Comparison of ENCODE assay signal across 10 mouse cellular contexts in genomic region chr15:95653812-95654210, GRCm38 (mm10). TPM values are rescaled to one million over a fixed set of nuclear protein-coding genes. Genes with fewer than 3 reads are reported as not detected.
DNase-seq lines count a peak whose midpoint lies in the region; ATAC-seq and TF ChIP-seq lines count a peak whose summit lies in the region.
"Had no signal": no experiment of that assay in that cellular context is flagged by ENCODE, and none has a peak within 500 bp of the region (broad histone marks: within the 10 kb centered on the region; RNA-seq: fewer than 3 reads in every experiment).

No protein-coding gene starts in this region.

- no peaks in the 10 kb centered on the region for H3K36me3 ChIP-seq in E14TG2a.4 (ENCODE audit: insufficient read depth, low read length)
- no peaks in the 10 kb centered on the region for H3K36me3 ChIP-seq in forebrain, embryonic 16.5 days (ENCODE audit: control insufficient read depth, insufficient read depth)
- no peaks in the 10 kb centered on the region for H3K36me3 ChIP-seq in midbrain, embryonic 11.5 days (ENCODE audit: control insufficient read depth, insufficient read depth, low read length)

- peaks cover 26% of the 10 kb centered on the region for H3K4me1 ChIP-seq in E14TG2a.4 (replicated peaks; ENCODE audit: low read depth, low read length)
- H3K4me1 ChIP-seq in forebrain, embryonic 16.5 days (replicated peaks; ENCODE audit: control insufficient read depth, insufficient read depth, low read length), result peaks cover 19% of the 10 kb centered on the region
- H3K4me1 ChIP-seq in midbrain, embryonic 11.5 days (ENCODE audit: control insufficient read depth, insufficient read depth, low read length), result peaks cover 6% of the 10 kb centered on the region; the same call in 1 of the 2 replicates

- intact Hi-C loops in gastrocnemius, adult 2 months (cut with DNase I), result no loop called here

- ATAC-seq in forebrain, embryonic 16.5 days, result no peak
- ATAC-seq in midbrain, embryonic 11.5 days (ENCODE audit: low FRiP score), result peak; percentile 44; the same call in 1 of the 2 replicates

- H3K27me3 ChIP-seq in E14TG2a.4 (ENCODE audit: insufficient read depth, low read length), result peaks cover 39% of the 10 kb centered on the region
- peaks cover 57% of the 10 kb centered on the region for H3K27me3 ChIP-seq in forebrain, embryonic 16.5 days (replicated peaks; ENCODE audit: control insufficient read depth, insufficient read depth, low read length)
- H3K27me3 ChIP-seq in midbrain, embryonic 11.5 days (ENCODE audit: control insufficient read depth, insufficient read depth, low read length), result peaks cover 67% of the 10 kb centered on the region

- peak overlapping the region; percentile 45 for H3K9ac ChIP-seq in forebrain, embryonic 16.5 days (replicated peaks; ENCODE audit: low read depth, low read length)
- no peak overlapping the region; the same call in 1 of the 2 replicates for H3K9ac ChIP-seq in midbrain, embryonic 11.5 days (ENCODE audit: low read length)

- peak overlapping the region; percentile 71 for H3K4me2 ChIP-seq in forebrain, embryonic 16.5 days (ENCODE audit: low read length)
- H3K4me2 ChIP-seq in midbrain, embryonic 11.5 days, result peak overlapping the region; percentile 59

- WGBS in forebrain, embryonic 16.5 days, result 0% methylated on average over 6 of the region's 6 CpGs
- 5% methylated on average over 6 of the region's 6 CpGs for WGBS in midbrain, embryonic 11.5 days

- no peak for DNase-seq in gastrocnemius, adult 2 months
- DNase-seq in gastrocnemius, postnatal 10 days, result no peak
- DNase-seq in midbrain, embryonic 11.5 days (ENCODE audit: low spot score, missing footprints), result peak; percentile 96
- no peak for DNase-seq in thymus, postnatal 4 days
- no peak for DNase-seq in frontal cortex, adult 2 months (ENCODE audit: extremely low spot score in 1 of 2, low spot score in 1 of 2)
- DNase-seq in spleen, postnatal 14 days (ENCODE audit: low spot score in 2 of 2), result no peak
- DNase-seq: kidney, adult 11 months had no signal

- H3K27ac ChIP-seq in gastrocnemius, adult 2 months, result no peak overlapping the region
- H3K27ac ChIP-seq in forebrain, embryonic 16.5 days (ENCODE audit: low read length), result no peak overlapping the region
- no peak overlapping the region for H3K27ac ChIP-seq in midbrain, embryonic 11.5 days (ENCODE audit: low read depth, low read length)

- no peaks in the 10 kb centered on the region for H3K9me3 ChIP-seq in E14TG2a.4 (ENCODE audit: low read length)
- no peaks in the 10 kb centered on the region for H3K9me3 ChIP-seq in forebrain, embryonic 16.5 days (ENCODE audit: control insufficient read depth, low read length)
- H3K9me3 ChIP-seq in midbrain, embryonic 11.5 days (ENCODE audit: control insufficient read depth, low read length), result no peaks in the 10 kb centered on the region

- TF ChIP-seq CTCF in gastrocnemius, adult 2 months (IDR thresholded peaks at IDR 0.05), result no peak
- TF ChIP-seq CTCF in E14TG2a.4 (conservative IDR thresholded peaks at IDR 0.05; ENCODE audit: low read length), result no peak

- H3K4me3 ChIP-seq in gastrocnemius, adult 2 months, result peak overlapping the region; percentile 58
- peak overlapping the region; percentile 79 for H3K4me3 ChIP-seq in E14TG2a.4 (replicated peaks; ENCODE audit: low read length)
- peak overlapping the region; percentile 43 for H3K4me3 ChIP-seq in forebrain, embryonic 16.5 days (replicated peaks; ENCODE audit: low read length)
- H3K4me3 ChIP-seq in midbrain, embryonic 11.5 days (ENCODE audit: low read depth, low read length), result peak overlapping the region; percentile 34

RNA-seq across cellular contexts. Expression of gene Dbx2, which starts 1.9 kb away (rescaled TPM):
- total RNA-seq in gastrocnemius, adult 2 months (2021), result not detected
- total RNA-seq in gastrocnemius, postnatal 10 days (2021), result under 1 TPM; 0.18 to 0.35 TPM
- polyA plus RNA-seq in forebrain, embryonic 16.5 days (2015; fragmentation: Nextera tagmentation; extraction: Ambion mirVana), result 0.93 and 1.2 TPM in 2 replicates
- 3.0 and 4.0 TPM in 2 replicates for polyA plus RNA-seq in midbrain, embryonic 11.5 days (2014; fragmentation: Nextera tagmentation; extraction: Ambion mirVana)
- polyA plus RNA-seq in frontal cortex, adult 2 months (2012; rRNA removed), result 26.0 and 30.8 TPM in 2 replicates
- total RNA-seq: common myeloid progenitor, adult 5-6 weeks had no signal
